9 mouse cellular contexts compared by ENCODE assay signal in genomic region chr14:40975127-40975721, GRCm38 (mm10). TPM values are rescaled to one million over a fixed set of nuclear protein-coding genes. Genes with fewer than 3 reads are reported as not detected.
DNase-seq lines count a peak whose midpoint lies in the region; ATAC-seq and TF ChIP-seq lines count a peak whose summit lies in the region.
"Had no signal": no experiment of that assay in that cellular context is flagged by ENCODE, and none has a peak within 500 bp of the region (broad histone marks: within the 10 kb centered on the region; RNA-seq: fewer than 3 reads in every experiment).

No protein-coding gene starts in this region.

- H3K4me3 ChIP-seq in embryonic facial prominence, embryonic 13.5 days: no peak overlapping the region
- H3K4me3 ChIP-seq in heart, embryonic 14.5 days (ENCODE audit: control insufficient read depth in 1 of 2, insufficient read depth in 1 of 2, low read depth in 1 of 2, low read length in 2 of 2): no peak overlapping the region
- H3K4me3 ChIP-seq in kidney, postnatal 0 days (replicated peaks; ENCODE audit: low read depth, low read length): no peak overlapping the region
- H3K4me3 ChIP-seq in liver, embryonic 13.5 days (replicated peaks): no peak overlapping the region
- H3K4me3 ChIP-seq: erythroblast, embryonic 14.5 days had no signal

- DNase-seq in CD8-positive naive resting alpha-beta T cell, adult 2 months (ENCODE audit: low read depth in 2 of 2, low spot score in 2 of 2): peak; percentile 60 to 74
- peak; percentile 57 for DNase-seq in adrenal gland, postnatal 25 days
- peak; percentile 88 for DNase-seq in kidney, postnatal 0 days (ENCODE audit: low spot score)
- peak; percentile 54 for DNase-seq in liver, embryonic 13.5 days
- peak; percentile 67 for DNase-seq in neural tube, embryonic 10.5 days (ENCODE audit: extremely low spot score, low spot score)
- DNase-seq in telencephalon, adult 2 months (ENCODE audit: low read depth, low spot score): peak; percentile 68

- H3K9ac ChIP-seq in embryonic facial prominence, embryonic 13.5 days: no peak overlapping the region
- H3K9ac ChIP-seq in heart, embryonic 14.5 days (ENCODE audit: low read length): no peak overlapping the region
- H3K9ac ChIP-seq in kidney, postnatal 0 days (ENCODE audit: low read depth, low read length): no peak overlapping the region
- no peak overlapping the region for H3K9ac ChIP-seq in liver, embryonic 13.5 days

- no peaks in the 10 kb centered on the region for H3K36me3 ChIP-seq in embryonic facial prominence, embryonic 13.5 days
- no peaks in the 10 kb centered on the region for H3K36me3 ChIP-seq in heart, embryonic 14.5 days (ENCODE audit: control insufficient read depth, insufficient read depth, low read length)
- H3K36me3 ChIP-seq in kidney, postnatal 0 days (ENCODE audit: insufficient read depth, low read length): no peaks in the 10 kb centered on the region
- no peaks in the 10 kb centered on the region for H3K36me3 ChIP-seq in liver, embryonic 13.5 days

- H3K27me3 ChIP-seq in embryonic facial prominence, embryonic 13.5 days: peaks cover 5% of the 10 kb centered on the region; the same call in 1 of the 2 replicates
- no peaks in the 10 kb centered on the region for H3K27me3 ChIP-seq in heart, embryonic 14.5 days (ENCODE audit: control insufficient read depth, insufficient read depth, low read length)
- H3K27me3 ChIP-seq in kidney, postnatal 0 days (ENCODE audit: insufficient read depth, low read length): no peaks in the 10 kb centered on the region
- no peaks in the 10 kb centered on the region for H3K27me3 ChIP-seq in liver, embryonic 13.5 days

- TF ChIP-seq CTCF in kidney, postnatal 0 days (IDR thresholded peaks at IDR 0.05; ENCODE audit: low read depth): peak; percentile 90

- 74% methylated on average over 6 of the region's 6 CpGs for WGBS in embryonic facial prominence, embryonic 13.5 days
- WGBS in heart, embryonic 14.5 days: 75% methylated on average over 6 of the region's 6 CpGs
- 73% methylated on average over 6 of the region's 6 CpGs for WGBS in kidney, postnatal 0 days
- WGBS in liver, embryonic 13.5 days (ENCODE audit: insufficient replicate concordance): 77% methylated on average over 6 of the region's 6 CpGs

- H3K27ac ChIP-seq in embryonic facial prominence, embryonic 13.5 days: no peak overlapping the region
- no peak overlapping the region for H3K27ac ChIP-seq in heart, embryonic 14.5 days (replicated peaks in 1 of 2; ENCODE audit: control insufficient read depth in 1 of 2, insufficient read depth in 1 of 2, low read depth in 2 of 2, low read length in 2 of 2)
- H3K27ac ChIP-seq in kidney, postnatal 0 days: no peak overlapping the region
- no peak overlapping the region for H3K27ac ChIP-seq in liver, embryonic 13.5 days

- H3K4me2 ChIP-seq in embryonic facial prominence, embryonic 13.5 days: no peak overlapping the region
- no peak overlapping the region for H3K4me2 ChIP-seq in heart, embryonic 14.5 days (ENCODE audit: low read length)
- H3K4me2 ChIP-seq in kidney, postnatal 0 days (ENCODE audit: low read length): no peak overlapping the region
- no peak overlapping the region for H3K4me2 ChIP-seq in liver, embryonic 13.5 days

- no peaks in the 10 kb centered on the region for H3K9me3 ChIP-seq in embryonic facial prominence, embryonic 13.5 days
- H3K9me3 ChIP-seq in heart, embryonic 14.5 days (ENCODE audit: control insufficient read depth, low read length): no peaks in the 10 kb centered on the region
- H3K9me3 ChIP-seq in kidney, postnatal 0 days (replicated peaks; ENCODE audit: low read length): no peaks in the 10 kb centered on the region
- no peaks in the 10 kb centered on the region for H3K9me3 ChIP-seq in liver, embryonic 13.5 days (replicated peaks)

- peaks cover 8% of the 10 kb centered on the region for H3K4me1 ChIP-seq in embryonic facial prominence, embryonic 13.5 days
- H3K4me1 ChIP-seq in heart, embryonic 14.5 days (ENCODE audit: control insufficient read depth in 2 of 2, insufficient read depth in 2 of 2, low read length in 2 of 2): peaks cover 0 to 9% of the 10 kb centered on the region in 2 experiments; a peak in 3 of 4 replicates
- no peaks in the 10 kb centered on the region for H3K4me1 ChIP-seq in kidney, postnatal 0 days (replicated peaks; ENCODE audit: insufficient read depth, low read length)
- H3K4me1 ChIP-seq in liver, embryonic 13.5 days (replicated peaks): peaks cover 16% of the 10 kb centered on the region

- 0 out of 2 replicates have a peak, but pooled peaks have one; percentile 62 for ATAC-seq in embryonic facial prominence, embryonic 13.5 days (ENCODE audit: insufficient number of reproducible peaks, insufficient read depth, low FRiP score, low TSS enrichment, low read depth)
- 0 out of 2 replicates have a peak, but pooled peaks have one; percentile 3 for ATAC-seq in heart, embryonic 14.5 days (ENCODE audit: insufficient number of reproducible peaks, insufficient read depth, low FRiP score, low read depth)
- ATAC-seq in kidney, postnatal 0 days (replicated peaks; ENCODE audit: low FRiP score, low read depth): peak; percentile 77
- peak; percentile 57 for ATAC-seq in liver, embryonic 13.5 days (ENCODE audit: low read depth)

RNA-seq across cellular contexts. Expression of gene Tspan14, which starts 8.6 kb away (rescaled TPM):
- total RNA-seq in adrenal gland, postnatal 25 days (2021): 24.7 and 31.1 TPM in 2 replicates
- 87.6 and 91.1 TPM in 2 replicates for polyA plus RNA-seq in embryonic facial prominence, embryonic 13.5 days (2015; fragmentation: Nextera tagmentation; extraction: Ambion mirVana)
- 43.4 and 45.2 TPM in 2 replicates for polyA plus RNA-seq in heart, embryonic 14.5 days (2014; fragmentation: Nextera tagmentation; extraction: Ambion mirVana)
- 93.4 and 102 TPM in 2 replicates for polyA plus RNA-seq in kidney, postnatal 0 days (2015; fragmentation: Nextera tagmentation; extraction: Ambion mirVana)
- polyA plus RNA-seq in liver, embryonic 13.5 days (2015; fragmentation: Nextera tagmentation; extraction: Ambion mirVana): 32.9 and 37.5 TPM in 2 replicates

RNA-seq across cellular contexts. Expression of gene Fam213a, which starts 38.4 kb away (rescaled TPM):
- 58.3 and 81.5 TPM in 2 replicates for total RNA-seq in adrenal gland, postnatal 25 days (2021)
- 99.4 and 119 TPM in 2 replicates for polyA plus RNA-seq in embryonic facial prominence, embryonic 13.5 days (2015; fragmentation: Nextera tagmentation; extraction: Ambion mirVana)
- polyA plus RNA-seq in heart, embryonic 14.5 days (2014; fragmentation: Nextera tagmentation; extraction: Ambion mirVana): 42.2 and 46.7 TPM in 2 replicates
- 80.5 and 94.7 TPM in 2 replicates for polyA plus RNA-seq in kidney, postnatal 0 days (2015; fragmentation: Nextera tagmentation; extraction: Ambion mirVana)
- polyA plus RNA-seq in liver, embryonic 13.5 days (2015; fragmentation: Nextera tagmentation; extraction: Ambion mirVana): 67.9 and 78.3 TPM in 2 replicates

Comparison
In these comparisons a context has a peak if more than half of its experiments do, and no peak if none do; other contexts are left out.
1. ATAC-seq: peak in every context shown above with its lines; median percentile 77 in kidney, postnatal 0 days; 62 in embryonic facial prominence, embryonic 13.5 days; 57 in liver, embryonic 13.5 days; 3 in heart, embryonic 14.5 days.